Mouse (Mus musculus) megakaryocyte, embryonic 14.5 days (primary cell): ENCODE results near the gene Kctd2.

Experiments
- FLI1 ChIP-seq: IDR thresholded peaks from 2 replicates; pipeline ENCODE4 v1.6.1; 2012; ENCODE audit warnings: low read length, inconsistent platforms, mixed read lengths
- GATA1 ChIP-seq: IDR thresholded peaks from 3 replicates; pipeline ENCODE4 v1.6.1; 2012; ENCODE audit warnings: mixed read lengths, low read length, inconsistent platforms, borderline replicate concordance

GRCm38 (mm10) chr11:115448075-115448474 is 28.1 kb downstream of the Kctd2 start:
- no peak for TF ChIP-seq GATA1
- TF ChIP-seq FLI1 = no peak
